Mouse (Mus musculus): ENCODE measurements around the gene Knl1.

- TF ChIP-seq CTCF (IDR thresholded peaks at IDR 0.05; ENCODE audit: low read depth, low read length) (no peak), TAL1 (conservative IDR thresholded peaks at IDR 0.05; ENCODE audit: low read depth, low read length) (no peak), POLR2AphosphoS5 (IDR thresholded peaks at IDR 0.05; ENCODE audit: insufficient replicate concordance, low read depth, low read length) (no peak), GATA1 (IDR thresholded peaks at IDR 0.05; ENCODE audit: borderline replicate concordance, low read length) (no peak)
Observed at GRCm38 (mm10) chr2:119147160-119147678, 100.3 kb downstream of the Knl1 start.

Measured in G1E (cell line).